8 mouse cellular contexts compared by ENCODE assay signal in genomic region chr1:83159603-83160002, GRCm38 (mm10). TPM values are rescaled to one million over a fixed set of nuclear protein-coding genes. Genes with fewer than 3 reads are reported as not detected.
DNase-seq lines count a peak whose midpoint lies in the region; ATAC-seq and TF ChIP-seq lines count a peak whose summit lies in the region.

Gene Daw1, plus strand, starts transcription at chr1:83159752.

- TF ChIP-seq POLR2A in bone marrow macrophage, adult 2 months (IDR thresholded peaks at IDR 0.05; ENCODE audit: borderline replicate concordance, low read depth, low read length) = no peak

- no peaks in the 10 kb centered on the region for H3K4me1 ChIP-seq in bone marrow macrophage, adult 2 months (ENCODE audit: control insufficient read depth, insufficient read depth, low read length)
- H3K4me1 ChIP-seq in forebrain, embryonic 12.5 days = peaks cover 4% of the 10 kb centered on the region; the same call in 1 of the 2 replicates

- H3K27ac ChIP-seq in bone marrow macrophage, adult 2 months (ENCODE audit: insufficient read depth, low read depth, low read length) = no peak within 1 kb of the TSS
- H3K27ac ChIP-seq in forebrain, embryonic 12.5 days = no peak within 1 kb of the TSS

- peak; percentile 96 for ATAC-seq in forebrain, embryonic 12.5 days (ENCODE audit: low FRiP score)

- H3K4me2 ChIP-seq in forebrain, embryonic 12.5 days = peak within 1 kb of the TSS; percentile 63

- peak; percentile 88 for DNase-seq in ES-CJ7 (ENCODE audit: low read depth, low spot score)
- DNase-seq in heart, postnatal 36 days = peak; percentile 35 to 38
- DNase-seq in kidney, postnatal 4 days = peak; percentile 86 to 91
- peak; percentile 42 to 60 for DNase-seq in lung, adult 18-20 months
- peak; percentile 53 for DNase-seq in ovary, postnatal 14 days (ENCODE audit: low spot score)
- no peak for DNase-seq in thymus, postnatal 25 days

- no peaks in the 10 kb centered on the region for H3K9me3 ChIP-seq in forebrain, embryonic 12.5 days

- H3K36me3 ChIP-seq in forebrain, embryonic 12.5 days (replicated peaks) = no peaks in the 10 kb centered on the region

- H3K27me3 ChIP-seq in forebrain, embryonic 12.5 days = no peaks in the 10 kb centered on the region

- H3K9ac ChIP-seq in forebrain, embryonic 12.5 days = peak within 1 kb of the TSS; percentile 41; the same call in 1 of the 2 replicates

- 0 out of 2 replicates have a peak within 1 kb of the TSS, but pooled peaks have one; percentile 2 for H3K4me3 ChIP-seq in bone marrow macrophage, adult 2 months (ENCODE audit: insufficient read depth, low read length)
- peak within 1 kb of the TSS; percentile 46 for H3K4me3 ChIP-seq in forebrain, embryonic 12.5 days (replicated peaks)

- TF ChIP-seq CTCF in bone marrow macrophage, adult 2 months (IDR thresholded peaks at IDR 0.05; ENCODE audit: low read depth, low read length) = no peak

- under 1% methylated on average over 15 of the region's 16 CpGs for WGBS in forebrain, embryonic 12.5 days

- intact Hi-C loops in heart, postnatal 36 days (cut with DNase I) = no loop called here

RNA-seq across cellular contexts. Expression of gene Daw1, which starts in this region (rescaled TPM):
- not detected in 2 replicates for polyA plus RNA-seq in bone marrow macrophage, adult 2 months (2012; ENCODE audit: insufficient read depth, insufficient read length, missing spikeins)
- polyA plus RNA-seq in forebrain, embryonic 12.5 days (2016; fragmentation: Nextera tagmentation; extraction: Ambion mirVana) = 0.19 and 0.26 TPM in 2 replicates
- total RNA-seq in heart, postnatal 36 days (2021) = not detected

Comparison
In these comparisons a context has a peak if more than half of its experiments do, and no peak if none do; other contexts are left out.
1. Peak in ATAC-seq, H3K4me3 ChIP-seq, H3K9ac ChIP-seq and H3K4me2 ChIP-seq in forebrain, embryonic 12.5 days; RNA of the gene not detected or under 1 TPM.
2. Peak in DNase-seq in heart, postnatal 36 days; RNA of the gene not detected or under 1 TPM.